ENCODE assay signal across 8 mouse cellular contexts in the genomic region with DNA sequence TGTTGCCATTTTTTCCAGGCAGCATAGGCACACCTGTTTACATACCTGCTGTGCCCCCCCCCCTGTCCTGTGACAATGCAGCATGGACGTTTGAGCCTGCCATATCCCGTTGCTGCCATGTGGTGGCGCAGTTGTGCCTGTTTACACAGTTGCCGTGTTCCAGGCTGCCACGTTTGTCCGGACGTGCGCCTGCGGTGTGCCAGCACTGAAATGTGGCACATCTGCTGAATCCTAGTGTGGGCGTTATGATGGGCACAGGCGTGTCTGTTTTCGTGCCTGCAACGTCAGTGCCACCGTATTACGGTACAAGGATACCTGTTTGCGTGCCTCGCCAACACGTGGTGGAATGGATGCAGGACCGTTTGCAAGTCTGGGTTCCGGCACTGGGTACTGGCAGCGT. TPM values are rescaled to one million over a fixed set of nuclear protein-coding genes. Genes with fewer than 3 reads are reported as not detected.
DNase-seq lines count a peak whose midpoint lies in the region; ATAC-seq and TF ChIP-seq lines count a peak whose summit lies in the region.

No protein-coding gene starts in this region.

- WGBS in kidney, adult 2 months: 14% methylated on average over 21 of the region's 21 CpGs
- 19% methylated on average over 21 of the region's 21 CpGs for WGBS in limb, embryonic 13.5 days
- WGBS in midbrain, embryonic 12.5 days: 15% methylated on average over 21 of the region's 21 CpGs
- WGBS in stomach, postnatal 0 days: 25% methylated on average over 21 of the region's 21 CpGs

- no peaks in the 10 kb centered on the region for H3K36me3 ChIP-seq in kidney, adult 2 months (ENCODE audit: control insufficient read depth, insufficient read depth, low read length)
- H3K36me3 ChIP-seq in limb, embryonic 13.5 days: no peaks in the 10 kb centered on the region
- no peaks in the 10 kb centered on the region for H3K36me3 ChIP-seq in midbrain, embryonic 12.5 days
- H3K36me3 ChIP-seq in stomach, postnatal 0 days (ENCODE audit: control insufficient read depth, insufficient read depth, low read length): no peaks in the 10 kb centered on the region

- no peaks in the 10 kb centered on the region for H3K9me3 ChIP-seq in limb, embryonic 13.5 days
- no peaks in the 10 kb centered on the region for H3K9me3 ChIP-seq in midbrain, embryonic 12.5 days
- no peaks in the 10 kb centered on the region for H3K9me3 ChIP-seq in stomach, postnatal 0 days (ENCODE audit: control insufficient read depth, low read length)

- DNase-seq in heart, adult 18-20 months: peak; percentile 10 to 34
- DNase-seq in heart, adult 9 months (ENCODE audit: low spot score in 2 of 2): no peak
- DNase-seq in cerebellum, postnatal 14 days: peak; percentile 84 to 90
- DNase-seq in frontal cortex, postnatal 36 days (ENCODE audit: low spot score in 2 of 2): peak; percentile 63 to 74
- peak; percentile 56 for DNase-seq in kidney, adult 2 months
- peak; percentile 59 for DNase-seq in stomach, postnatal 0 days (ENCODE audit: low spot score)

- H3K4me2 ChIP-seq in limb, embryonic 13.5 days (replicated peaks): peak overlapping the region; percentile 56
- peak overlapping the region; percentile 48 for H3K4me2 ChIP-seq in midbrain, embryonic 12.5 days (replicated peaks)
- peak overlapping the region; percentile 17; the same call in 1 of the 2 replicates for H3K4me2 ChIP-seq in stomach, postnatal 0 days (replicated peaks; ENCODE audit: low read depth)

- no peak for TF ChIP-seq POLR2A in kidney, adult 2 months (IDR thresholded peaks at IDR 0.05; ENCODE audit: low read depth, low read length)

- 0 out of 2 replicates have a peak, but pooled peaks cover 2% of the 10 kb centered on the region for H3K4me1 ChIP-seq in kidney, adult 2 months (ENCODE audit: control insufficient read depth, insufficient read depth, low read length)
- H3K4me1 ChIP-seq in limb, embryonic 13.5 days: peaks cover 4% of the 10 kb centered on the region; the same call in 1 of the 2 replicates
- H3K4me1 ChIP-seq in midbrain, embryonic 12.5 days: peaks cover 9% of the 10 kb centered on the region; the same call in 1 of the 2 replicates
- H3K4me1 ChIP-seq in stomach, postnatal 0 days (replicated peaks; ENCODE audit: control insufficient read depth, insufficient read depth): no peaks in the 10 kb centered on the region

- TF ChIP-seq CTCF in kidney, adult 2 months (conservative IDR thresholded peaks at IDR 0.05; ENCODE audit: insufficient read depth, insufficient read length, low read depth, low read length): peak; percentile 69
- TF ChIP-seq CTCF in stomach, postnatal 0 days (IDR thresholded peaks at IDR 0.05; ENCODE audit: low read depth): peak; percentile 75

- no peak overlapping the region for H3K27ac ChIP-seq in kidney, adult 2 months (ENCODE audit: insufficient read depth, low read depth, low read length)
- no peak overlapping the region for H3K27ac ChIP-seq in limb, embryonic 13.5 days
- H3K27ac ChIP-seq in midbrain, embryonic 12.5 days (replicated peaks): no peak overlapping the region
- H3K27ac ChIP-seq in stomach, postnatal 0 days (replicated peaks): no peak overlapping the region

- no peak for ATAC-seq in limb, embryonic 13.5 days (ENCODE audit: low FRiP score, low read depth)
- no peak for ATAC-seq in midbrain, embryonic 12.5 days (ENCODE audit: low FRiP score, low read depth)
- ATAC-seq in stomach, postnatal 0 days (ENCODE audit: low FRiP score, low TSS enrichment): no peak

- H3K9ac ChIP-seq in limb, embryonic 13.5 days: no peak overlapping the region
- no peak overlapping the region for H3K9ac ChIP-seq in midbrain, embryonic 12.5 days (replicated peaks)
- no peak overlapping the region for H3K9ac ChIP-seq in stomach, postnatal 0 days (ENCODE audit: low read length)

- TF ChIP-seq EP300 in stomach, postnatal 0 days (optimal IDR thresholded peaks at IDR 0.05): no peak

- no peaks in the 10 kb centered on the region for H3K27me3 ChIP-seq in kidney, adult 2 months (replicated peaks; ENCODE audit: control insufficient read depth, insufficient read depth, low read length)
- 0 out of 2 replicates have a peak, but pooled peaks cover 3% of the 10 kb centered on the region for H3K27me3 ChIP-seq in limb, embryonic 13.5 days
- peaks cover 3% of the 10 kb centered on the region; the same call in 1 of the 2 replicates for H3K27me3 ChIP-seq in midbrain, embryonic 12.5 days
- H3K27me3 ChIP-seq in stomach, postnatal 0 days (ENCODE audit: control insufficient read depth, insufficient read depth, low read length): no peaks in the 10 kb centered on the region

- H3K4me3 ChIP-seq in kidney, adult 2 months (ENCODE audit: insufficient read depth, low read depth, low read length): no peak overlapping the region
- peak overlapping the region; percentile 22; the same call in 1 of the 2 replicates for H3K4me3 ChIP-seq in limb, embryonic 13.5 days
- 0 out of 2 replicates have a peak overlapping the region, but pooled peaks have one; percentile 7 for H3K4me3 ChIP-seq in midbrain, embryonic 12.5 days
- no peak overlapping the region for H3K4me3 ChIP-seq in stomach, postnatal 0 days (ENCODE audit: low read depth, low read length)

RNA-seq across cellular contexts. Expression of gene Gnaz, which starts 41.7 kb away (rescaled TPM):
- total RNA-seq in heart, adult 18-20 months (2021): under 1 TPM; 0.33 to 0.57 TPM
- polyA plus RNA-seq in kidney, adult 2 months (2012; rRNA removed): 4.4 and 5.0 TPM in 2 replicates
- 2.4 and 3.8 TPM in 2 replicates for polyA plus RNA-seq in limb, embryonic 13.5 days (2015; fragmentation: Nextera tagmentation; extraction: Ambion mirVana)
- polyA plus RNA-seq in midbrain, embryonic 12.5 days (2016; fragmentation: Nextera tagmentation; extraction: Ambion mirVana): 22.2 and 23.8 TPM in 2 replicates
- polyA plus RNA-seq in stomach, postnatal 0 days (2015; fragmentation: Nextera tagmentation; extraction: Ambion mirVana): 3.4 and 3.9 TPM in 2 replicates

Comparison
In these comparisons a context has a peak if more than half of its experiments do, and no peak if none do; other contexts are left out.
1. DNase-seq: peak in heart, adult 18-20 months (2 of 2), cerebellum, postnatal 14 days (2 of 2), frontal cortex, postnatal 36 days (2 of 2), kidney, adult 2 months (single experiment) and stomach, postnatal 0 days (single experiment); none in heart, adult 9 months (0 of 2).
2. H3K4me3 ChIP-seq: peak in limb, embryonic 13.5 days (single experiment) and midbrain, embryonic 12.5 days (single experiment); none in kidney, adult 2 months (single experiment) and stomach, postnatal 0 days (single experiment).
3. Peak in every context shown above with its lines, with median percentiles within 50 percentile points of each other: H3K4me2 ChIP-seq.